Mouse (Mus musculus) forebrain, embryonic 10.5 days (tissue): Measurements from ENCODE around the gene Sh2b1. TPM values are rescaled to one million over a fixed set of nuclear protein-coding genes. Genes with fewer than 3 reads are reported as not detected.

Experiments used
- DNase-seq: peaks from one replicate; pipeline ENCODE4 v3.0.0-alpha.2; 2017; ENCODE audit warnings: low spot score; ENCODE audit errors: extremely low spot score
- H3K27ac ChIP-seq: fragments of 300-500 bp; sonication (generic); 2 replicates; pipeline ENCODE4 v1.5.1; 2016; ENCODE audit warnings: mild to moderate bottlenecking
- H3K27me3 ChIP-seq: fragments of 300-500 bp; sonication (generic); 2 replicates; pipeline ENCODE4 v1.6.1; 2016; ENCODE audit warnings: mild to moderate bottlenecking; ENCODE audit not compliant: poor library complexity, severe bottlenecking
- H3K36me3 ChIP-seq: fragments of 300-500 bp; sonication (generic); replicated peaks from 2 replicates; pipeline ENCODE4 v1.6.1; 2016; ENCODE audit warnings: mild to moderate bottlenecking, moderate library complexity
- H3K4me1 ChIP-seq: fragments of 300-500 bp; sonication (generic); 2 replicates; pipeline ENCODE4 v1.6.1; 2016
- H3K4me3 ChIP-seq: fragments of 300-500 bp; sonication (generic); 2 replicates; pipeline ENCODE4 v1.5.1; 2016; ENCODE audit warnings: mild to moderate bottlenecking, moderate library complexity
- H3K9me3 ChIP-seq: fragments of 300-500 bp; sonication (generic); 2 replicates; pipeline ENCODE4 v1.6.1; 2016; ENCODE audit warnings: mild to moderate bottlenecking, moderate library complexity
- WGBS: fragments of 180-500 bp; shearing (Covaris S2); methylation state at CpG from one replicate; pipeline ENCODE4 v1.1.7; 2016; 5-methylcytosine and 5-hydroxymethylcytosine counted together
- polyA plus RNA-seq: library from polyadenylated mRNA; unstranded; fragments of >200 nt; fragmentation: Nextera tagmentation; extraction: Ambion mirVana; gene quantifications from 2 replicates; pipeline ENCODE4 v1.2.1, GENCODE M21; 2016

Sh2b1 gene
- polyA plus RNA-seq, 1 experiment from 2014 or later = 49.2 TPM

DNA sequence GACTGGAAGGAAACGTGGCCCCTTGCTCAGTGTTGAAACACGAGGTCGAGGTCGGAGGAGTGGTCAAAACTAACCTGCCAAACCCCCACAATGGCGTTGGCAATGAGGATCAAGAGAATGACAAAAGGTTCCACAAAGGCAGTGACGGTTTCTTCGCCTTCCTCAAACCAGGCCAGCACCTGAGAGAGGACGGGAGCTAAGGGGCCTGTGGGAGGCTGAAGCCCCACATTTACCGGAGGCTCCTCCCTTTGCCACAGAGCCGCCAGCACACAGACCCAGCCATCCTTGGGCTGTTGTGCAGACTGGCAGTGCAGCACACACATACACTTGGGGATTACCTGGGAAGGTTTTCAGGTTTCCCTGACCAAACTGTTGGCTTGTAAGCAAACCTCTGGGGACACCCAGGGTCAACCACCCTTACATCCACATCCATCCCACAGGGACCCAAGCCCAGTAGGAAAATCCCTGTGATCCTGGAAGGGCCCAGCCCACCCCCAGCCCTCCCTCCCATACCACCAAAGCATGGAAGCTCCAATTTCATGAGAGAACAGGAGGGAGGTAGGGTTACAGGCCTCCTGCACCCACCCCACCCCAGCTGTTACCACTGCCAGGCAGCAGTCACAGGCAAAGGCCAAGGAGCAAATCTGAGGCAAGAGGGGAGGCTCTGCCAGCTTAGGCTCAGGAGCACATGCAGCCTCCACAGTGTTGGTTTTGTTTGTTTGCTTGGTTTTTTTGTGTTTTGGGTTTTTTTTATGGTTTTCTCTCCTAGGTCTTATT lies 14.4 kb downstream of the Sh2b1 start:
- peaks cover 5% of the 10 kb centered on the region for H3K36me3 ChIP-seq
- H3K27ac ChIP-seq = 0 out of 2 replicates have a peak overlapping the region, but pooled peaks have one; percentile 12
- 58% methylated on average over 10 of the region's 10 CpGs for WGBS
- DNase-seq = no peak
- H3K4me1 ChIP-seq = peaks cover 19% of the 10 kb centered on the region
- H3K9me3 ChIP-seq = no peaks in the 10 kb centered on the region
- H3K4me3 ChIP-seq = no peak overlapping the region
- H3K27me3 ChIP-seq = no peaks in the 10 kb centered on the region

DNA sequence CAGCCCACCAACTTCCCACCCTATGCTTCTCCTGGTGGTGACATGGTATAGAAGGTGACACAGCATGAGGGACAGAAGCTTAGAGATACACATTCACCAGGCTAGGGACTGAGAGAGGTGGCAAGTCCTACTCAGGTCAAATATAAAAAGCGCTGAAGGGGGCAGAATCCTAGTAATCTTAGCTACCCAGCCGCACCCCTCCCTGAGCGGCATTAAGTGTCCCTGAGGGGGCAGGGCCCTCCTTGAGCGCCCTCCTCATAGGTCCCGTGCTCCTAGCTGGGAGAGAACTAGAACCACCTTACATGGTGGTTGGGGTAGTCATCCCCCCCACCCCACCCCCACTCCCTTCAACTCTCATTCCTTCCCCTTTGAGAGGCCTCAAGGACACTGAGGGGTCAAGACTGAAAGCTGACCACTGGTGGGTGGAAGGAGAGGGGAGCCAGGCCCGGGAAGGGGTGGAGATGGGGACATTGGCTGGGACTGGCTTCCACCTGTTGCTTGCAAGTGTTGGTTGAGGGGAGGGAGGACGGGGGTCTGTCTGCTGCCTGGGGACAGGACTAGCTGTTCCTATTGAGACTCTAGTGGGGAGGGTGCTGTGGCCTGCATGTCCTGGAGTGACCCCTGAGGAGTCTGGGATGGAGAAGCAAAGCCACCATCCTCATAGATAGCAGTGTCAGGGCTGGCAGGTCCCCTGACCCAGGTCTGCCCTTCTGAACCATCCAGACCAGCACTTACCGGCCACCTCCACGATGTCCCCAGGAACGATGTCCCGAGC lies 16.2 kb downstream of the Sh2b1 start:
- Histone ChIP-seq H3K27ac (no peak overlapping the region), H3K36me3 (no peaks in the 10 kb centered on the region), H3K4me1 (peaks cover 18% of the 10 kb centered on the region), H3K9me3 (no peaks in the 10 kb centered on the region), H3K4me3 (no peak overlapping the region), H3K27me3 (no peaks in the 10 kb centered on the region)
- 87% methylated on average over 11 of the region's 11 CpGs for WGBS
- DNase-seq = no peak

DNA sequence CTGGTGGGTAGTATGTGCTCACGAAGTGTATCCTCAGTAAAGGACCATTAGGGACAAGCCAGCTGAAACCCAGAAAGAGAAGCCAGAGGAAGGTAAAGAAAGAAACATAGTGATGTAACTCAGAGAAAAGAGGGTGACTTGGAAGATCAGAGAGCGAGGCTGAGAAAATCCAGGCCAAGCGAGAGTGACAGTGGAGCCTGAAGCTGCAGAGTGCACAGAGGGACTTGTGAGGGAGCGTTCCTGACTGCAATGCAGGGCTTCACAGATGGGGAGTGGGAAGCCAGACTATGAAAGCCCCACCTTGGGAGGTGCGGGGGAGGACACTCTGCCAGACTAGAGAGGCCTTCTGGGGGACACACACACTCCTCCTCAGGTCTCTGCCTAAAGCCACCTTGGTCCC lies 17.0 kb downstream of the Sh2b1 start:
- no peaks in the 10 kb centered on the region for H3K9me3 ChIP-seq
- peaks cover 11% of the 10 kb centered on the region for H3K4me1 ChIP-seq
- H3K27me3 ChIP-seq = no peaks in the 10 kb centered on the region
- H3K27ac ChIP-seq = no peak overlapping the region
- DNase-seq = no peak
- H3K36me3 ChIP-seq = no peaks in the 10 kb centered on the region
- WGBS = 85% methylated on average over 5 of the region's 5 CpGs
- no peak overlapping the region for H3K4me3 ChIP-seq

DNA sequence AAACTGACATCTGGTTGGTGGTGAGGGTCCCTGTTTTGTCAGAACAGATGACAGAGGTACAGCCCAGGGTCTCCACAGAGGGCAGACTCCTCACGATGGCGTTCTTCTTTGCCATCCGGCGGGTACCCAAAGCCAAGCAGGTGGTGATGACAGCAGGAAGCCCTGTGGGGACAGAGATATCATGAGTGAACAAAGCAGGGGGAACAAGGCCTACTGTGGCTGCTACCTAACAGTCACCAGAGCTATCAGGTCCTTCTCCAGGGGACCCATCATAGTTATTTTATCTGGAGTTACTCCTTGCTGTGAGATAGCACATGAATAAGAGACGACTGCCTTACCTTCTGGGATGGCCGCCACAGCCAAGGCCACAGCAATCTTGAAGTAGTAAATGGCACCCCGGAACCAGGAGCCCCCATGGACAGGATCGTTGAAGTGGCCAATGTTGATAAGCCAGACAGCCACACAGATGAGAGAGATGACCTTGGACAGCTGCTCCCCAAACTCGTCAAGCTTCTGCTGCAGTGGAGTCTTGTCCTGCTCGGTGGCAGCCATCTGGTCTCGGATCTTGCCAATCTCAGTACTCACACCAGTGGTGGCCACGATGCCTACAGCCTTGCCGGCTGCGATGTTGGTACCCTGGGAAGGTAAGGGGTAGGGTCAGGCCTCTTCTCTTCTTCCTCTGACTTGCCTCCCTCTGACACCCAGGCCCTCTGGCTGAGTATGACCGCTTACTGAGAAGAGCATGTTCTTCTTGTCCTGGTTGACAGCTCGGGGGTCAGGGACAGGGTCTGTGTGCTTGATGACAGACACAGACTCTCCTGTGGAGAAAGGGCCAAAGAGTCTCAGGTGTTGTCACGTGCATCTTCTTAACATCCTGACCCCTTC lies 18.6 kb downstream of the Sh2b1 start:
- Histone ChIP-seq H3K9me3 (no peaks in the 10 kb centered on the region), H3K27ac (no peak overlapping the region), H3K4me1 (peaks cover 6% of the 10 kb centered on the region; the same call in 1 of the 2 replicates), H3K4me3 (no peak overlapping the region), H3K27me3 (no peaks in the 10 kb centered on the region), H3K36me3 (no peaks in the 10 kb centered on the region)
- DNase-seq = no peak
- WGBS = 90% methylated on average over 17 of the region's 17 CpGs

DNA sequence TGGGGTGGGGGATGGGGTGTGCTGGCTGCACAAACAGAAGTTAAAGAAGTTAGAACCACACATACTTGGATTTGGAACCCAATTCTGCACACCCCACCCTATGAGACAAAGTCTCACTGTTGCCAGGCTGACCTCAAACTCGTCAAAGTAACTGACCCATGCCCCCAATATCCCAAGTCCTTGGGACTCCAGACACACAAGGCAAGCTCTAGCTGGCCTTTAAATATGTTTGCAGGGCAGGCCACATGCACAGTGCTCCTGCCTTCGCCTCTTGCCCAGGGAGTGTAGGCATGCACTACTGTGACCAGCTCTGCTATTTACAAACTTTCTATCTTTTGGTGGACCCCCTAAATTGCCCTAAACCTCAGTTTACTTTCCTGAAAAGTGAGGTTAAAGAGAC lies 20.0 kb downstream of the Sh2b1 start:
- Histone ChIP-seq H3K36me3 (no peaks in the 10 kb centered on the region), H3K4me1 (no peaks in the 10 kb centered on the region), H3K27ac (no peak overlapping the region), H3K9me3 (no peaks in the 10 kb centered on the region), H3K4me3 (no peak overlapping the region), H3K27me3 (no peaks in the 10 kb centered on the region)
- no peak for DNase-seq
- 85% methylated on average over 2 of the region's 2 CpGs for WGBS

DNA sequence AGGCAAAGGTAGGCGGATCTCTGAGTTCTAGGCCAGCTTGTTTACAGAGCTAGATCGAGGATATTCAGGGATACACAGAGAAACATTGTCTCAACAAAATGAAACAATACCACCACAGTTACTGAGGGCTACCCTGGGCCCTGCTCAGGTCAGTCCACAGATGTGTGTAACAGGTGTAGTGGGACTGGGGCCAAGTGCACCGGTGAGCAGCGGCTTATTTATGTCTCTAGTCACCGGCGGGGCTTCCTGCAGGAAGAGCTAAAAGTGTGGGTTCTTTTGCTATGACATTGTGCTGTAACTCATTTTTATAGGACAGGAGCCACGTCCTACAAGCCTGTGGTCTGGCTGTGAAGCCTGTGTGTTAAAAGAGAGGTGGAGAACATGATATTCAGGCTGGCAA lies 21.4 kb downstream of the Sh2b1 start:
- 86% methylated on average over 7 of the region's 7 CpGs for WGBS
- Histone ChIP-seq H3K4me1 (no peaks in the 10 kb centered on the region), H3K9me3 (no peaks in the 10 kb centered on the region), H3K36me3 (no peaks in the 10 kb centered on the region), H3K27ac (no peak overlapping the region), H3K4me3 (no peak overlapping the region), H3K27me3 (no peaks in the 10 kb centered on the region)
- DNase-seq = no peak

DNA sequence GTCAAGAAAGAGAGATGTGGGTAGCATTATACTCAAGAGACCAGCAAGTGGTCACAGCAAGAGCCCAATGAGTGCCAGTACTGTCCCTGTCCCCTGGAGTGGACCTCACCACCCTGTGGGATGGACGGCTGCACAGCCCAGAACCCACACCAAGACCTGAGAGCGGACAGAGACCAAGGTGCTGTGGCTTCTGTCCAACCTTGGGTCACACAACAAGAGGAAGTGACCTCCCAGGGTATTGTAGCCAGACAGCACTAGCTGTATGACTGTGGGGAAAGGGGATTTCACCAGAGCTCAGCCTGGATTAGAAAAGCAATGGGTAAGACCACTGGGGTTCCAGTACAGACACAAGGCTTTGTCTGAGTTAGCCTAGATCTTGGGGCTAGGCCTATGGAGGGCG lies 23.0 kb downstream of the Sh2b1 start:
- no peak for DNase-seq
- H3K4me3 ChIP-seq = no peak overlapping the region
- H3K9me3 ChIP-seq = no peaks in the 10 kb centered on the region
- H3K27ac ChIP-seq = no peak overlapping the region
- H3K36me3 ChIP-seq = peaks cover 9% of the 10 kb centered on the region
- H3K27me3 ChIP-seq = no peaks in the 10 kb centered on the region
- no peaks in the 10 kb centered on the region for H3K4me1 ChIP-seq
- 95% methylated on average over 3 of the region's 3 CpGs for WGBS

DNA sequence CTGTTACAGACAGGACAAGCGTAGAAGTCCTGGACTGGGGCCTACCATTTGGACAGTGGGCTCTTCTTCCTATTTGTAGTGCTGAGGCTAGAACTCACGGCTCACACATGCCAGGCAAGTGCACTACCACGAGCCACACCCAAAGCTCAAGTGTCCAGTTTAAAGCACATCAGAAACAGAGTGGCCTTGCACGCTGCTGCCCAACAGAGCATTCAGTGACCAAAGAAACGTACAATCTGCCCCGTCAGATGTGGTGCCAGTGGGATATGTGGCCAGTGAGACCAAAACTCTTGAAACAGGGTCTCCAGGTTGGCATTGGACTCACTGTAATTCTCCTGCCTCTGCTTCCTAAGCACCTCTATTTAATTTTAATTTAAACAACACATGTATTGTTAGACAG lies 24.6 kb downstream of the Sh2b1 start:
- WGBS = 93% methylated on average over 6 of the region's 6 CpGs
- Histone ChIP-seq H3K4me1 (no peaks in the 10 kb centered on the region), H3K27ac (no peak overlapping the region), H3K9me3 (no peaks in the 10 kb centered on the region), H3K27me3 (no peaks in the 10 kb centered on the region), H3K36me3 (peaks cover 25% of the 10 kb centered on the region), H3K4me3 (no peak overlapping the region)
- no peak for DNase-seq

DNA sequence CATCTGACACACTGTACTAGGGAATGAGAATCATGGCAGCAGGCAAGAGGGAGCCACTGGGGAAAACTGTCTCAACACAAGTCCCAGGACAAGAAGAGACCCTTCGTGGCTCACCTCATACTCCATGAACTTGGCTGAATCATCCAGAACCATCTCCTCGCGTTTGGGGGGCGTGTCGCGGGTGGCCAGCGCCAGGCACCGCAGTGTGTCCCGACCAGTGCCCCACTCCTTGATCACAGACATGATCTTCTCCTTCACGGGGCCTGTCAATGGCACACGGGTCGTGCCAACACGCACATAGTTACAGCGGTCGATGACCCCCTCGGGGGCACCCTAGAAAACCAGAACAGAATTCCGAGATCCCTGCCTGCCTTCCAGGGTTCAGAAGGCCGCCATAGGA lies 25.2 kb downstream of the Sh2b1 start:
- H3K36me3 ChIP-seq = peaks cover 31% of the 10 kb centered on the region
- DNase-seq = no peak
- WGBS = 92% methylated on average over 18 of the region's 18 CpGs
- H3K4me1 ChIP-seq = no peaks in the 10 kb centered on the region
- H3K27ac ChIP-seq = no peak overlapping the region
- no peaks in the 10 kb centered on the region for H3K9me3 ChIP-seq
- H3K4me3 ChIP-seq = no peak overlapping the region
- no peaks in the 10 kb centered on the region for H3K27me3 ChIP-seq

DNA sequence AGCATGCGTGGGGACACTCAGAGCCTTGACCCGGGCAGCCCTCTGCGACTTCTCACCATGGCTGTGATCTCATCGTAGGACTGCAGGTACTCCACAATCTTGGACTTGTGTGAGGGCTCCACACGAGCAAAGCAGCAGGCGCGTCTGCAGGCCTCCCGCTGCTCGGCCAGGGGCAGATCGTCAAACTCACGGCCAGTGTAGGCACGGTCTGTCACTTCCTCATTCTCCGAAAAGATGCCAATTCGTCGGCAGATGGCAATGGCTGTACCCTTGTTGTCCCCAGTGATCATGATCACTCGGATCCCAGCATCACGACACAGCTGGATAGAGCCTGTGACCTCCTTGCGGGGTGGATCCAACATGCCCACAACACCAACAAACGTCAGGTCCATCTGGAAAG lies 26.7 kb downstream of the Sh2b1 start:
- H3K27ac ChIP-seq = no peak overlapping the region
- 95% methylated on average over 19 of the region's 19 CpGs for WGBS
- no peaks in the 10 kb centered on the region for H3K4me1 ChIP-seq
- H3K36me3 ChIP-seq = peaks cover 44% of the 10 kb centered on the region
- no peaks in the 10 kb centered on the region for H3K27me3 ChIP-seq
- no peaks in the 10 kb centered on the region for H3K9me3 ChIP-seq
- no peak for DNase-seq
- no peak overlapping the region for H3K4me3 ChIP-seq

DNA sequence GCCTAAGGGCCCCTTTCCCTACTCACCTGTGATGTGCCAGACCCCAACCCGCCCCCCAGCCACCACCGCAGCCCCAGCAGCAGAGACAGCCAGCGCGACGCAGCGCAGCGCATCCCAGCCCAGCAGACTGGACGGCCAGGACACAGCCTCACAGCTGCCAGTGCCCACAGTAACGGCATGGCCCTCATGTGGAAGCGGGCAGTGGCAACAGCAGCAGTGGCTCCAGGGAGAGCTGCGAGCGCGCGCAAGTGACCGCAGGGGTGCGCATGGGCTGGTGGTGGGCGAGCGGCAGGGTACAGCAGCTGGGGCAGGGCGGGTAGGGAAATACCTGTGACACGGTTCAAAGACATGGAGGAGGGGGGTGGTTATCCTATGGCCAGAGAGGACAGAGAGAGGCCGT lies 29.0 kb downstream of the Sh2b1 start:
- Histone ChIP-seq H3K27ac (no peak overlapping the region), H3K4me1 (no peaks in the 10 kb centered on the region), H3K36me3 (peaks cover 58% of the 10 kb centered on the region), H3K9me3 (no peaks in the 10 kb centered on the region), H3K4me3 (no peak overlapping the region), H3K27me3 (no peaks in the 10 kb centered on the region)
- WGBS = 92% methylated on average over 21 of the region's 21 CpGs
- DNase-seq = no peak

DNA sequence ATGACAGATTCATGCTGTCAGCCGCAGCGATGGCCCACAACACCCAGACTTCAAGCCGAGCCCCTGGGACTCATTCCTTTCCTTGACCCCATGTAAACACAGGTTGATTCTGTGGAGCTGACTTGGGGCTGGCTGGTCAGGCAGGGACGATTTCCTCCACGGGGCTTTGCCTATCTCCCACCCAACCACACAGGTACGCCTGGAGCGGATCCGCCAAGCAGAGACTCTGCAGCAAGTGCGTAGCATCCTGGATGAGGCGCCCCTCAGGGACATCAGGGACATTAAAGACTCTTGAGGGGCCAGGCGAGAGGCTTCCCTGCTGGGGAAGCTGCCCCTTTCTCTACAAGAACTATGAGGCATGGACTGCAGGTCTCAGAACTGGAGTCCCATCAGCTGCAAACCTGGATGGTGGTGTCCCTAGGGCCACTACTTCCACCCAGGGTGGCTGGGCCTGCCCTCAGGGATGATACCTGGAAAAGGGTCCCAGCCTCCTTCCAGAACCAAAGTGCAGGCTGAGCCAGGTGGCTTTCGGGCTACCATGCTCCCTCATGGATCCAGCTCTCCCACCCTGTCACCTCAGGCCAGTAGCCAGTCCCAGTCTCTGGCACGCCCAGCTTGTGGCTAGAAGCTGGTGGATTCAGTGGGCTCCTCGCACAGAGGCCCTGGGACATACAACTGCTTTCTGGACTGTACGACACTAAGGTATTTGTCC lies 30.0 kb downstream of the Sh2b1 start:
- Histone ChIP-seq H3K36me3 (peaks cover 62% of the 10 kb centered on the region), H3K4me3 (no peak overlapping the region), H3K27ac (no peak overlapping the region), H3K27me3 (no peaks in the 10 kb centered on the region), H3K4me1 (no peaks in the 10 kb centered on the region), H3K9me3 (no peaks in the 10 kb centered on the region)
- no peak for DNase-seq
- 94% methylated on average over 15 of the region's 15 CpGs for WGBS
